Mouse (Mus musculus) liver, embryonic 14.5 days (tissue): ENCODE measurements around the gene S100a10.

Experiments
- CTCF ChIP-seq: IDR thresholded peaks from 2 replicates; pipeline ENCODE4 v1.5.1; 2016; ENCODE audit warnings: antibody characterized with exemption, low read depth, control low read depth
- EP300 ChIP-seq: IDR thresholded peaks from 2 replicates; pipeline ENCODE4 v1.6.1; 2016; ENCODE audit warnings: antibody characterized with exemption, low read depth

DNA sequence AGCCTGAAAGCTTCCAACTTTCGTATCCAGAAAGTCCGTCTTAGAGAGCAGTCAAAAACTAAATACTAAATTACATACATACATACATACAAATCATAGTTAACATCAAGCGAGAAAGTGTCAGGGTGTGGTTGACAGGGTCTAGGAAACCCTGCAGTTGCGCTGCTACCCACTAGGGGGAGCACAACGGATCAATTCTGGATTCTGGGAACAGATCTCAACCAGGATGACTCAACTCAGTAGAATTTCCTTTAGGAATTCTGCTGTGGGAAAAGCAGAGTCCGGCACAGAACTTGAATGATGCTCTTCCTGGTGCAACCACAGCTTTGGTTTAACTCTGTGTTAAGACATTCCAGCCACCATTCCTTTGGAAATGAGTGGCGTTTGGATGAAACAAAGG, 32.3 kb upstream of the S100a10 start:
- TF ChIP-seq CTCF (peak; percentile 84), EP300 (no peak)
